Mouse (Mus musculus) brain, embryonic 14.5 days (tissue): Measurements from ENCODE around the gene Efna1. TPM values are rescaled to one million over a fixed set of nuclear protein-coding genes. Genes with fewer than 3 reads are reported as not detected.
A peak's percentile ranks its signal among the peaks of the same experiment; 100 is the strongest.

ENCODE experiments used
- DNase-seq: peaks from one replicate; pipeline ENCODE4 v3.0.0-alpha.2; 2011; ENCODE audit warnings: low read depth
- CTCF ChIP-seq: fragments of 200-500 bp; IDR thresholded peaks from 2 replicates; pipeline ENCODE4 v1.5.1; 2012; ENCODE audit warnings: inconsistent platforms, mild to moderate bottlenecking, moderate library complexity, borderline replicate concordance; ENCODE audit not compliant: insufficient read depth, insufficient read length; ENCODE audit errors: extremely low read depth
- POLR2A ChIP-seq: fragments of 200-500 bp; IDR thresholded peaks from 2 replicates; pipeline ENCODE4 v1.6.1; 2012; ENCODE audit warnings: mild to moderate bottlenecking, inconsistent platforms, borderline replicate concordance; ENCODE audit not compliant: poor library complexity, insufficient read depth, insufficient read length, severe bottlenecking; ENCODE audit errors: extremely low read depth
- polyA plus RNA-seq: library from polyadenylated mRNA; depleted of rRNA; stranded (reverse); fragments of >200 nt; gene quantifications from 2 replicates; pipeline ENCODE4 v1.2.3, GENCODE M21; 2012; rRNA removed

Efna1 gene
- polyA plus RNA-seq, 1 experiment = 12.0 TPM

- no peak for DNase-seq
- TF ChIP-seq POLR2A (no peak), CTCF (no peak)
Observed at GRCm38 (mm10) chr3:89231772-89232275, 49.1 kb downstream of the Efna1 start.

GRCm38 (mm10) chr3:89231345-89231744 lies 49.6 kb downstream of the Efna1 start:
- DNase-seq = no peak
- no peak for TF ChIP-seq POLR2A

GRCm38 (mm10) chr3:89230561-89230960 lies 50.4 kb downstream of the Efna1 start:
- no peak for DNase-seq
- TF ChIP-seq POLR2A = no peak
- no peak for TF ChIP-seq CTCF

- no peak for DNase-seq
- no peak for TF ChIP-seq POLR2A
- TF ChIP-seq CTCF = no peak
Observed at GRCm38 (mm10) chr3:89229276-89229675, 51.7 kb downstream of the Efna1 start.

GRCm38 (mm10) chr3:89228836-89229235 lies 52.1 kb downstream of the Efna1 start, which contains the start of gene Muc1:
Gene Muc1, plus strand, starts transcription at chr3:89229057.
- DNase-seq = no peak
- TF ChIP-seq POLR2A (no peak), CTCF (no peak)

- peak; percentile 93 for DNase-seq
- no peak for TF ChIP-seq POLR2A
- TF ChIP-seq CTCF = peak; percentile 94
Observed at GRCm38 (mm10) chr3:89228180-89228549, 52.8 kb downstream of the Efna1 start.

GRCm38 (mm10) chr3:89227307-89228179 lies 53.4 kb downstream of the Efna1 start:
- peak; percentile 99 for DNase-seq
- TF ChIP-seq POLR2A (peak; percentile 82; the same call in 1 of the 2 replicates), CTCF (no peak)

- TF ChIP-seq CTCF = no peak
- no peak for DNase-seq
Observed at GRCm38 (mm10) chr3:89226900-89227299, 54.0 kb downstream of the Efna1 start, which contains the start of gene Mtx1. Gene Mtx1, minus strand, starts transcription at chr3:89227088.

- no peak for TF ChIP-seq POLR2A
- no peak for DNase-seq
Observed at GRCm38 (mm10) chr3:89226361-89226760, 54.6 kb downstream of the Efna1 start.

- TF ChIP-seq CTCF (no peak), POLR2A (peak; percentile 23; the same call in 1 of the 2 replicates)
- DNase-seq = peak; percentile 97
Observed at GRCm38 (mm10) chr3:89225918-89226317, 55.0 kb downstream of the Efna1 start.

GRCm38 (mm10) chr3:89225321-89225815 lies 55.6 kb downstream of the Efna1 start:
- TF ChIP-seq POLR2A (no peak), CTCF (no peak)
- DNase-seq = no peak

- DNase-seq = peak; percentile 51
- TF ChIP-seq POLR2A (no peak), CTCF (no peak)
Observed at GRCm38 (mm10) chr3:89224796-89225195, 56.1 kb downstream of the Efna1 start.

Other genes with a start within 250 kb of the Efna1 start
- gene Rusc1, start 187.8 kb downstream of the Efna1 start, polyA plus RNA-seq = 131 and 149 TPM in 2 replicates
- 0.03 and 0.05 TPM in 2 replicates for gene Gm43738, start 180.0 kb downstream of the Efna1 start, polyA plus RNA-seq
- 169 and 202 TPM in 2 replicates for gene Fdps, start 179.2 kb downstream of the Efna1 start, polyA plus RNA-seq
- gene Pklr, start 145.0 kb downstream of the Efna1 start, polyA plus RNA-seq = 0.14 and 0.21 TPM in 2 replicates
- 61.6 and 68.6 TPM in 2 replicates for gene Hcn3, start 120.9 kb downstream of the Efna1 start, polyA plus RNA-seq
- gene Clk2, start 116.3 kb downstream of the Efna1 start, polyA plus RNA-seq = 103 and 123 TPM in 2 replicates
- 132 and 139 TPM in 2 replicates for gene Scamp3, start 103.7 kb downstream of the Efna1 start, polyA plus RNA-seq
- gene Fam189b, start 98.0 kb downstream of the Efna1 start, polyA plus RNA-seq = 69.1 and 73.8 TPM in 2 replicates
- gene Gba, start 78.2 kb downstream of the Efna1 start, polyA plus RNA-seq = 55.6 and 56.3 TPM in 2 replicates
- 117 and 168 TPM in 2 replicates for gene Thbs3, start 66.0 kb downstream of the Efna1 start, polyA plus RNA-seq
- gene Mtx1, start 54.1 kb downstream of the Efna1 start, polyA plus RNA-seq = 146 and 201 TPM in 2 replicates
- 9.3 and 10.0 TPM in 2 replicates for gene Muc1, start 52.1 kb downstream of the Efna1 start, polyA plus RNA-seq
- 86.7 and 106 TPM in 2 replicates for gene Krtcap2, start 35.2 kb downstream of the Efna1 start, polyA plus RNA-seq
- 131 and 144 TPM in 2 replicates for gene Trim46, start 34.8 kb downstream of the Efna1 start, polyA plus RNA-seq
- 145 and 269 TPM in 2 replicates for gene Dpm3, start 21.8 kb downstream of the Efna1 start, polyA plus RNA-seq
- gene Slc50a1, start 10.6 kb downstream of the Efna1 start, polyA plus RNA-seq = 41.4 and 71.8 TPM in 2 replicates
- gene Efna3, start 41.8 kb upstream of the Efna1 start, polyA plus RNA-seq = 59.4 and 60.3 TPM in 2 replicates
- 12.6 and 22.9 TPM in 2 replicates for gene Efna4, start 56.9 kb upstream of the Efna1 start, polyA plus RNA-seq
- 63.6 and 75.5 TPM in 2 replicates for gene Adam15, start 68.9 kb upstream of the Efna1 start, polyA plus RNA-seq
- gene Dcst2, start 80.8 kb upstream of the Efna1 start, polyA plus RNA-seq = 0.38 and 0.57 TPM in 2 replicates
- gene Dcst1, start 84.1 kb upstream of the Efna1 start, polyA plus RNA-seq = 0.04 TPM in 1 of 2 replicates, not detected in the other
- gene Zbtb7b, start 113.6 kb upstream of the Efna1 start, polyA plus RNA-seq = 2.4 and 2.8 TPM in 2 replicates
- 4.6 and 5.2 TPM in 2 replicates for gene Lenep, start 121.7 kb upstream of the Efna1 start, polyA plus RNA-seq
- 39.4 and 53.9 TPM in 2 replicates for gene Flad1, start 130.7 kb upstream of the Efna1 start, polyA plus RNA-seq
- gene Cks1b, start 137.2 kb upstream of the Efna1 start, polyA plus RNA-seq = 79.8 and 129 TPM in 2 replicates
- 29.5 and 30.2 TPM in 2 replicates for gene Shc1, start 137.3 kb upstream of the Efna1 start, polyA plus RNA-seq
- gene Pygo2, start 149.1 kb upstream of the Efna1 start, polyA plus RNA-seq = 71.6 and 90.9 TPM in 2 replicates
- 9.5 and 13.6 TPM in 2 replicates for gene Pbxip1, start 155.6 kb upstream of the Efna1 start, polyA plus RNA-seq
- gene Pmvk, start 173.4 kb upstream of the Efna1 start, polyA plus RNA-seq = 72.2 and 86.3 TPM in 2 replicates
- gene Kcnn3, start 239.0 kb upstream of the Efna1 start, polyA plus RNA-seq = 11.5 and 13.8 TPM in 2 replicates